ENCODE assay signal across 8 mouse cellular contexts in genomic region chr10:81284719-81285118, GRCm38 (mm10). TPM values are rescaled to one million over a fixed set of nuclear protein-coding genes. Genes with fewer than 3 reads are reported as not detected.
DNase-seq lines count a peak whose midpoint lies in the region; ATAC-seq lines count a peak whose summit lies in the region.

No protein-coding gene starts in this region.

- H3K4me3 ChIP-seq in heart, embryonic 11.5 days (ENCODE audit: low read depth, low read length), result peak overlapping the region; percentile 51; the same call in 1 of the 2 replicates
- no peak overlapping the region for H3K4me3 ChIP-seq in hindbrain, embryonic 12.5 days
- 0 out of 2 replicates have a peak overlapping the region, but pooled peaks have one; percentile 49 for H3K4me3 ChIP-seq in limb, embryonic 10.5 days
- H3K4me3 ChIP-seq in midbrain, embryonic 13.5 days (replicated peaks), result peak overlapping the region; percentile 49; the same call in 1 of the 2 replicates

- 10% methylated on average over 17 of the region's 17 CpGs for WGBS in heart, embryonic 11.5 days (ENCODE audit: insufficient replicate concordance)
- 14% methylated on average over 17 of the region's 17 CpGs for WGBS in hindbrain, embryonic 12.5 days
- 9% methylated on average over 17 of the region's 17 CpGs for WGBS in limb, embryonic 10.5 days
- WGBS in midbrain, embryonic 13.5 days, result 15% methylated on average over 17 of the region's 17 CpGs

- H3K4me2 ChIP-seq in heart, embryonic 11.5 days, result peak overlapping the region; percentile 86; the same call in 1 of the 2 replicates
- peak overlapping the region; percentile 81; the same call in 1 of the 2 replicates for H3K4me2 ChIP-seq in hindbrain, embryonic 12.5 days (replicated peaks)
- peak overlapping the region; percentile 73; the same call in 1 of the 2 replicates for H3K4me2 ChIP-seq in midbrain, embryonic 13.5 days (replicated peaks)

- no peaks in the 10 kb centered on the region for H3K4me1 ChIP-seq in heart, embryonic 11.5 days (ENCODE audit: control insufficient read depth, insufficient read depth, low read length)
- peaks cover 11% of the 10 kb centered on the region for H3K4me1 ChIP-seq in hindbrain, embryonic 12.5 days
- peaks cover 25% of the 10 kb centered on the region for H3K4me1 ChIP-seq in limb, embryonic 10.5 days
- peaks cover 15% of the 10 kb centered on the region; the same call in 1 of the 2 replicates for H3K4me1 ChIP-seq in midbrain, embryonic 13.5 days (replicated peaks)

- no peak overlapping the region for H3K27ac ChIP-seq in heart, embryonic 11.5 days (ENCODE audit: low read depth, low read length)
- no peak overlapping the region for H3K27ac ChIP-seq in hindbrain, embryonic 12.5 days
- no peak overlapping the region for H3K27ac ChIP-seq in limb, embryonic 10.5 days
- no peak overlapping the region for H3K27ac ChIP-seq in midbrain, embryonic 13.5 days

- H3K27me3 ChIP-seq in heart, embryonic 11.5 days (ENCODE audit: control insufficient read depth, insufficient read depth, low read length), result peaks cover 61% of the 10 kb centered on the region
- peaks cover 58% of the 10 kb centered on the region for H3K27me3 ChIP-seq in hindbrain, embryonic 12.5 days
- H3K27me3 ChIP-seq in limb, embryonic 10.5 days (ENCODE audit: low read depth, poor library complexity, severe bottlenecking), result peaks cover 92% of the 10 kb centered on the region
- peaks cover 30% of the 10 kb centered on the region for H3K27me3 ChIP-seq in midbrain, embryonic 13.5 days

- H3K9ac ChIP-seq in heart, embryonic 11.5 days (ENCODE audit: low read depth, low read length), result no peak overlapping the region
- no peak overlapping the region for H3K9ac ChIP-seq in hindbrain, embryonic 12.5 days
- H3K9ac ChIP-seq in midbrain, embryonic 13.5 days (replicated peaks), result no peak overlapping the region

- no peaks in the 10 kb centered on the region for H3K36me3 ChIP-seq in heart, embryonic 11.5 days (ENCODE audit: control insufficient read depth, insufficient read depth, low read length)
- no peaks in the 10 kb centered on the region for H3K36me3 ChIP-seq in hindbrain, embryonic 12.5 days
- no peaks in the 10 kb centered on the region for H3K36me3 ChIP-seq in limb, embryonic 10.5 days
- H3K36me3 ChIP-seq in midbrain, embryonic 13.5 days, result no peaks in the 10 kb centered on the region

- DNase-seq in heart, adult 11 months, result no peak
- DNase-seq in limb, embryonic 10.5 days (ENCODE audit: low spot score), result no peak
- DNase-seq in adrenal gland, adult 8-10 months, result no peak
- no peak for DNase-seq in right cerebral cortex, adult 18-20 months

- ATAC-seq in heart, embryonic 11.5 days (replicated peaks; ENCODE audit: insufficient number of reproducible peaks, low FRiP score, low TSS enrichment), result no peak
- ATAC-seq in hindbrain, embryonic 12.5 days (ENCODE audit: low FRiP score), result no peak
- no peak for ATAC-seq in midbrain, embryonic 13.5 days
- ATAC-seq in granulocyte monocyte progenitor cell, adult 5-6 weeks (replicated peaks; ENCODE audit: poor library complexity, severe bottlenecking), result no peak

- H3K9me3 ChIP-seq in heart, embryonic 11.5 days (replicated peaks; ENCODE audit: control insufficient read depth, low read length), result no peaks in the 10 kb centered on the region
- no peaks in the 10 kb centered on the region for H3K9me3 ChIP-seq in hindbrain, embryonic 12.5 days (replicated peaks)
- no peaks in the 10 kb centered on the region for H3K9me3 ChIP-seq in limb, embryonic 10.5 days (replicated peaks)
- H3K9me3 ChIP-seq in midbrain, embryonic 13.5 days, result no peaks in the 10 kb centered on the region

RNA-seq across cellular contexts. Expression of gene Tjp3, which starts 6.7 kb away (rescaled TPM):
- 0.90 and 1.4 TPM in 2 replicates for polyA plus RNA-seq in heart, embryonic 11.5 days (2014; fragmentation: Nextera tagmentation; extraction: Ambion mirVana)
- 5.4 and 6.8 TPM in 2 replicates for polyA plus RNA-seq in hindbrain, embryonic 12.5 days (2016; fragmentation: Nextera tagmentation; extraction: Ambion mirVana)
- polyA plus RNA-seq in limb, embryonic 10.5 days (2016; fragmentation: Nextera tagmentation; extraction: Ambion mirVana), result 4.7 and 5.1 TPM in 2 replicates
- polyA plus RNA-seq in midbrain, embryonic 13.5 days (2015; fragmentation: Nextera tagmentation; extraction: Ambion mirVana), result 4.9 and 5.5 TPM in 2 replicates
- total RNA-seq in granulocyte monocyte progenitor cell, adult 5-6 weeks (2014; fragmentation: Nextera tagmentation), result 1.0 and 8.4 TPM in 2 replicates
- total RNA-seq in granulocyte monocyte progenitor cell, adult 5-6 weeks (2017), result 1.3 and 6.2 TPM in 2 replicates
- under 1 TPM; 0.22 to 0.81 (median 0.29) TPM for total RNA-seq in adrenal gland, adult 8-10 months (2022)

RNA-seq across cellular contexts. Expression of gene Pip5k1c, which starts 8.0 kb away (rescaled TPM):
- 30.2 and 32.1 TPM in 2 replicates for polyA plus RNA-seq in heart, embryonic 11.5 days (2014; fragmentation: Nextera tagmentation; extraction: Ambion mirVana)
- 97.3 and 103 TPM in 2 replicates for polyA plus RNA-seq in hindbrain, embryonic 12.5 days (2016; fragmentation: Nextera tagmentation; extraction: Ambion mirVana)
- 67.0 and 71.3 TPM in 2 replicates for polyA plus RNA-seq in limb, embryonic 10.5 days (2016; fragmentation: Nextera tagmentation; extraction: Ambion mirVana)
- polyA plus RNA-seq in midbrain, embryonic 13.5 days (2015; fragmentation: Nextera tagmentation; extraction: Ambion mirVana), result 92.8 and 99.6 TPM in 2 replicates
- total RNA-seq in granulocyte monocyte progenitor cell, adult 5-6 weeks (2014; fragmentation: Nextera tagmentation), result 32.4 and 42.7 TPM in 2 replicates
- 24.7 and 32.7 TPM in 2 replicates for total RNA-seq in granulocyte monocyte progenitor cell, adult 5-6 weeks (2017)
- 10 to 100 TPM; 42.6 to 61.1 (median 53.3) TPM for total RNA-seq in adrenal gland, adult 8-10 months (2022)

RNA-seq across cellular contexts. Expression of gene Apba3, which starts 18.0 kb away (rescaled TPM):
- polyA plus RNA-seq in heart, embryonic 11.5 days (2014; fragmentation: Nextera tagmentation; extraction: Ambion mirVana), result 41.2 and 44.1 TPM in 2 replicates
- polyA plus RNA-seq in hindbrain, embryonic 12.5 days (2016; fragmentation: Nextera tagmentation; extraction: Ambion mirVana), result 36.9 and 38.1 TPM in 2 replicates
- 56.5 and 57.6 TPM in 2 replicates for polyA plus RNA-seq in limb, embryonic 10.5 days (2016; fragmentation: Nextera tagmentation; extraction: Ambion mirVana)
- 27.9 and 30.8 TPM in 2 replicates for polyA plus RNA-seq in midbrain, embryonic 13.5 days (2015; fragmentation: Nextera tagmentation; extraction: Ambion mirVana)
- total RNA-seq in granulocyte monocyte progenitor cell, adult 5-6 weeks (2014; fragmentation: Nextera tagmentation), result 19.7 and 29.1 TPM in 2 replicates
- 14.2 and 19.9 TPM in 2 replicates for total RNA-seq in granulocyte monocyte progenitor cell, adult 5-6 weeks (2017)
- total RNA-seq in adrenal gland, adult 8-10 months (2022), result 10 to 100 TPM; 61.9 to 72.3 (median 66.4) TPM

RNA-seq across cellular contexts. Expression of gene Mrpl54, which starts 18.0 kb away (rescaled TPM):
- 247 and 257 TPM in 2 replicates for polyA plus RNA-seq in heart, embryonic 11.5 days (2014; fragmentation: Nextera tagmentation; extraction: Ambion mirVana)
- polyA plus RNA-seq in hindbrain, embryonic 12.5 days (2016; fragmentation: Nextera tagmentation; extraction: Ambion mirVana), result 142 and 155 TPM in 2 replicates
- 234 and 258 TPM in 2 replicates for polyA plus RNA-seq in limb, embryonic 10.5 days (2016; fragmentation: Nextera tagmentation; extraction: Ambion mirVana)
- polyA plus RNA-seq in midbrain, embryonic 13.5 days (2015; fragmentation: Nextera tagmentation; extraction: Ambion mirVana), result 138 and 148 TPM in 2 replicates
- total RNA-seq in granulocyte monocyte progenitor cell, adult 5-6 weeks (2014; fragmentation: Nextera tagmentation), result 94.0 and 105 TPM in 2 replicates
- 161 and 185 TPM in 2 replicates for total RNA-seq in granulocyte monocyte progenitor cell, adult 5-6 weeks (2017)
- total RNA-seq in adrenal gland, adult 8-10 months (2022), result 100 to 1,000 TPM; 100 to 139 (median 113) TPM

RNA-seq across cellular contexts. Expression of gene Matk, which starts 32.0 kb away (rescaled TPM):
- 1.0 and 1.7 TPM in 2 replicates for polyA plus RNA-seq in heart, embryonic 11.5 days (2014; fragmentation: Nextera tagmentation; extraction: Ambion mirVana)
- 6.3 and 6.8 TPM in 2 replicates for polyA plus RNA-seq in hindbrain, embryonic 12.5 days (2016; fragmentation: Nextera tagmentation; extraction: Ambion mirVana)
- polyA plus RNA-seq in limb, embryonic 10.5 days (2016; fragmentation: Nextera tagmentation; extraction: Ambion mirVana), result 2.1 and 3.0 TPM in 2 replicates
- 7.2 and 8.8 TPM in 2 replicates for polyA plus RNA-seq in midbrain, embryonic 13.5 days (2015; fragmentation: Nextera tagmentation; extraction: Ambion mirVana)
- 16.8 and 35.6 TPM in 2 replicates for total RNA-seq in granulocyte monocyte progenitor cell, adult 5-6 weeks (2014; fragmentation: Nextera tagmentation)
- 39.1 and 43.9 TPM in 2 replicates for total RNA-seq in granulocyte monocyte progenitor cell, adult 5-6 weeks (2017)
- total RNA-seq in adrenal gland, adult 8-10 months (2022), result 1 to 10 TPM in 3 of 4 experiments, under 1 TPM in 1; 0.67 to 2.1 (median 1.5) TPM
